Mouse (Mus musculus) adrenal gland, postnatal 14 days (tissue): ENCODE data around the gene Nos1. TPM values are rescaled to one million over a fixed set of nuclear protein-coding genes. Genes with fewer than 3 reads are reported as not detected.
A peak's percentile ranks its signal among the peaks of the same experiment; 100 is the strongest.

Source experiments
- DNase-seq: peaks from one replicate; pipeline ENCODE4 v3.0.0; 2021; ENCODE audit warnings: mixed read lengths
- total RNA-seq: library from RNA; stranded (reverse); gene quantifications from 2 replicates; pipeline ENCODE4 v1.2.3, GENCODE M21; 2021

The Nos1 gene
- total RNA-seq, 1 experiment from 2014 or later = 0.30 TPM

GRCm38 (mm10) chr5:117997434-117997970 lies 216.7 kb downstream of the Nos1 start:
- no peak for DNase-seq

DNA sequence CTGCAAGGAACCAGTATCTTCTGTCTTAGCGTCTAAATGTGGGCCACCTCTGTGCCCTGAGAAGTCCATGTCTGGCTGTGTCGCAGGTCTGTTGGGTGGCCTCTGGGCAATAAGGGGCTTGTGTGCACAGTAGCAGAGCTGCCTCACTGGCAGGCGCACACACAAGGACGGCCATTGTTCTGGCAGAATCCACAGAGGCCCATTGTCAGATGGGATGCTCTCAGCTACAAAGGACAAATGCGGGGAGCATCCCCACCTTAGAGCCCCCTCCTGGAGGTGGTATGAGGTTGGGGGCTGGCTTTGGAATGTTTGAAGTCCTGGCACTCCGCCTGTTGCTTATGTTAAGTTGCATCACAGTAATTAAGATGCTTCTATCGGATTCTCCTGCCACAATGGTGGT lies 218.2 kb downstream of the Nos1 start:
- no peak for DNase-seq

GRCm38 (mm10) chr5:117999584-117999983 lies 218.8 kb downstream of the Nos1 start:
- DNase-seq = no peak

GRCm38 (mm10) chr5:118002059-118002458 lies 221.2 kb downstream of the Nos1 start:
- DNase-seq = peak; percentile 83

- DNase-seq = peak; percentile 85
Observed at GRCm38 (mm10) chr5:118004619-118005018, 223.8 kb downstream of the Nos1 start.

DNA sequence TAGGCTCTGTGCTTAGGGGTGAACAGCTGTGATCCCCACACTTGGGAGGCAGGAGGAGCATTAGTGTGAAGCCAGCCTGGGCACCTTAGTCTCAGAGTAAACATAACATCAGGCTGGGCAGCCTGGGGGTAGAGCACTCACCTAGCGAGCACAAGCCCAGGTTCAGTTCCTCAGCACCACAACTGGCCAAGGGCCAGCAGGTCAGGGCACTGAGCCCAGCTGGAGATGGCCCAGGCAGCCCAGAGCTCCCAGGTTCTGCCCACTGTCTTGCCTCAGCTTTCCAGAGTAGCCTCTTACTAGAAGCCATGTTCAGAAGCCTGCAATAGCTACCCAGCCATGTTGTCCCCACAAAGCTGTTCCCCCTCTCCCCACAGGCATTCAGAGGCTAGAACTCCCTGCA lies 224.9 kb downstream of the Nos1 start:
- DNase-seq = peak; percentile 64

DNA sequence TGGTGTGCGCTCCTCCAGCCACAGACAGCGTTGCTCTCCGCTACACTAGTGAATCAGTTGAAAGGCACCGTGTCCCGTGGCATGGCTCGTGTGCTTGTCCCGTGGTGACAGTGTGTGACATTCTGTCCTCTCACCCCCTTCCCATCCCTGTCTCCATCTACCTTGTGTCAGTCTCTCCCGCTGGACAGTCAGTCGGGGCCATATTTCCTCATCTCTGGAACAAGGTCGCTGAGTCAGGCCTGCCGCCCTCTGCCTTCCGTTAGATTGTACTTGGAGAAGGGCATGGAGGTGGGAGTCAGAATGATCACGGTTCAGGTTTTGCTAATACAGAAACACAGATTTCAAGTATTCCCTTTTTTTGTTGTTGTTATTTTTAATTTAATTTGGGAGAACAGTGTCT lies 227.5 kb downstream of the Nos1 start:
- peak; percentile 76 for DNase-seq

Other genes with a start within 250 kb of the Nos1 start
- gene Fbxo21, start 195.7 kb downstream of the Nos1 start, total RNA-seq = 77.8 and 121 TPM in 2 replicates
- 78.8 and 80.8 TPM in 2 replicates for gene Tesc, start 246.7 kb downstream of the Nos1 start, total RNA-seq